Mouse (Mus musculus): Measurements from ENCODE around the gene Gm28047. TPM values are rescaled to one million over a fixed set of nuclear protein-coding genes. Genes with fewer than 3 reads are reported as not detected.

Gm28047 gene
- polyA plus RNA-seq, 1 experiment from 2014 or later, result not detected

GRCm38 (mm10) chr15:102499370-102499769, 125.5 kb downstream of the Gm28047 start:
- DNase-seq (ENCODE audit: low spot score), result no peak
- WGBS, result 77% methylated on average over 3 of the region's 3 CpGs
- H3K27ac ChIP-seq (ENCODE audit: low read depth, low read length), result no peak overlapping the region
- H3K4me3 ChIP-seq (ENCODE audit: low read depth, low read length), result no peak overlapping the region
- H3K4me1 ChIP-seq (replicated peaks; ENCODE audit: control insufficient read depth, insufficient read depth, low read length), result no peaks in the 10 kb centered on the region
- no peaks in the 10 kb centered on the region for H3K9me3 ChIP-seq (ENCODE audit: control insufficient read depth, low read length)
- no peak overlapping the region for H3K4me2 ChIP-seq
- H3K27me3 ChIP-seq (replicated peaks; ENCODE audit: control insufficient read depth, insufficient read depth, low read length), result no peaks in the 10 kb centered on the region
- H3K9ac ChIP-seq (ENCODE audit: low read depth, low read length), result no peak overlapping the region
- peaks cover 69% of the 10 kb centered on the region for H3K36me3 ChIP-seq (ENCODE audit: control insufficient read depth, insufficient read depth, low read length)
- ATAC-seq (replicated peaks; ENCODE audit: low FRiP score), result no peak

- Histone ChIP-seq H3K4me2 (no peak overlapping the region), H3K36me3 (ENCODE audit: control insufficient read depth, insufficient read depth, low read length) (peaks cover 72% of the 10 kb centered on the region), H3K27me3 (replicated peaks; ENCODE audit: control insufficient read depth, insufficient read depth, low read length) (no peaks in the 10 kb centered on the region), H3K27ac (ENCODE audit: low read depth, low read length) (no peak overlapping the region), H3K4me1 (replicated peaks; ENCODE audit: control insufficient read depth, insufficient read depth, low read length) (no peaks in the 10 kb centered on the region), H3K9ac (ENCODE audit: low read depth, low read length) (no peak overlapping the region), H3K9me3 (ENCODE audit: control insufficient read depth, low read length) (no peaks in the 10 kb centered on the region), H3K4me3 (ENCODE audit: low read depth, low read length) (no peak overlapping the region)
- DNase-seq (ENCODE audit: low spot score) (no peak), ATAC-seq (replicated peaks; ENCODE audit: low FRiP score) (no peak)
- 90% methylated on average over 3 of the region's 3 CpGs for WGBS
Observed at GRCm38 (mm10) chr15:102498322-102498721, 126.5 kb downstream of the Gm28047 start.

GRCm38 (mm10) chr15:102487664-102488063, 137.2 kb downstream of the Gm28047 start:
- ATAC-seq (replicated peaks; ENCODE audit: low FRiP score) (no peak), DNase-seq (ENCODE audit: low spot score) (no peak)
- H3K4me3 ChIP-seq (ENCODE audit: low read depth, low read length), result no peak overlapping the region
- H3K4me2 ChIP-seq, result no peak overlapping the region
- H3K9ac ChIP-seq (ENCODE audit: low read depth, low read length), result no peak overlapping the region
- H3K9me3 ChIP-seq (ENCODE audit: control insufficient read depth, low read length), result no peaks in the 10 kb centered on the region
- H3K36me3 ChIP-seq (ENCODE audit: control insufficient read depth, insufficient read depth, low read length), result peaks cover 61% of the 10 kb centered on the region
- WGBS, result 81% methylated on average over 1 of the region's 1 CpGs
- H3K27me3 ChIP-seq (replicated peaks; ENCODE audit: control insufficient read depth, insufficient read depth, low read length), result no peaks in the 10 kb centered on the region
- no peak overlapping the region for H3K27ac ChIP-seq (ENCODE audit: low read depth, low read length)
- no peaks in the 10 kb centered on the region for H3K4me1 ChIP-seq (replicated peaks; ENCODE audit: control insufficient read depth, insufficient read depth, low read length)

- Histone ChIP-seq H3K27me3 (replicated peaks; ENCODE audit: control insufficient read depth, insufficient read depth, low read length) (no peaks in the 10 kb centered on the region), H3K4me3 (ENCODE audit: low read depth, low read length) (no peak overlapping the region), H3K36me3 (ENCODE audit: control insufficient read depth, insufficient read depth, low read length) (peaks cover 60% of the 10 kb centered on the region), H3K9ac (ENCODE audit: low read depth, low read length) (no peak overlapping the region), H3K9me3 (ENCODE audit: control insufficient read depth, low read length) (no peaks in the 10 kb centered on the region), H3K27ac (ENCODE audit: low read depth, low read length) (no peak overlapping the region), H3K4me1 (replicated peaks; ENCODE audit: control insufficient read depth, insufficient read depth, low read length) (no peaks in the 10 kb centered on the region), H3K4me2 (no peak overlapping the region)
- WGBS, result 94% methylated on average over 12 of the region's 12 CpGs
- DNase-seq (ENCODE audit: low spot score), result no peak
- 0 out of 2 replicates have a peak, but pooled peaks have one; percentile 31 for ATAC-seq (replicated peaks; ENCODE audit: low FRiP score)
Observed at GRCm38 (mm10) chr15:102485853-102486252, 139.0 kb downstream of the Gm28047 start.

- H3K4me3 ChIP-seq (ENCODE audit: low read depth, low read length), result no peak overlapping the region
- H3K36me3 ChIP-seq (ENCODE audit: control insufficient read depth, insufficient read depth, low read length), result peaks cover 49% of the 10 kb centered on the region
- DNase-seq (ENCODE audit: low spot score) (no peak), ATAC-seq (replicated peaks; ENCODE audit: low FRiP score) (no peak)
- no peaks in the 10 kb centered on the region for H3K27me3 ChIP-seq (replicated peaks; ENCODE audit: control insufficient read depth, insufficient read depth, low read length)
- 95% methylated on average over 3 of the region's 3 CpGs for WGBS
- H3K4me2 ChIP-seq, result no peak overlapping the region
- H3K9me3 ChIP-seq (ENCODE audit: control insufficient read depth, low read length), result no peaks in the 10 kb centered on the region
- no peaks in the 10 kb centered on the region for H3K4me1 ChIP-seq (replicated peaks; ENCODE audit: control insufficient read depth, insufficient read depth, low read length)
- H3K9ac ChIP-seq (ENCODE audit: low read depth, low read length), result no peak overlapping the region
- H3K27ac ChIP-seq (ENCODE audit: low read depth, low read length), result no peak overlapping the region
Observed at GRCm38 (mm10) chr15:102483136-102483535, 141.7 kb downstream of the Gm28047 start.

- H3K4me1 ChIP-seq (replicated peaks; ENCODE audit: control insufficient read depth, insufficient read depth, low read length), result peaks cover 9% of the 10 kb centered on the region
- no peaks in the 10 kb centered on the region for H3K9me3 ChIP-seq (ENCODE audit: control insufficient read depth, low read length)
- H3K36me3 ChIP-seq (ENCODE audit: control insufficient read depth, insufficient read depth, low read length), result peaks cover 40% of the 10 kb centered on the region
- H3K9ac ChIP-seq (ENCODE audit: low read depth, low read length), result no peak overlapping the region
- 92% methylated on average over 2 of the region's 2 CpGs for WGBS
- no peak for DNase-seq (ENCODE audit: low spot score)
- no peak for ATAC-seq (replicated peaks; ENCODE audit: low FRiP score)
- H3K4me2 ChIP-seq, result no peak overlapping the region
- no peaks in the 10 kb centered on the region for H3K27me3 ChIP-seq (replicated peaks; ENCODE audit: control insufficient read depth, insufficient read depth, low read length)
- no peak overlapping the region for H3K4me3 ChIP-seq (ENCODE audit: low read depth, low read length)
- no peak overlapping the region for H3K27ac ChIP-seq (ENCODE audit: low read depth, low read length)
Observed at GRCm38 (mm10) chr15:102474520-102474919, 150.3 kb downstream of the Gm28047 start.

MicroRNAs encoded within 50 kb of the gene (microRNA counts, 519-probe panel; counts per million panel counts)
- not detected for microRNA mmu-miR-688

Small RNA genes within 50 kb of the gene (microRNA-seq; reads per million reads assigned to microRNA genes)
- gene Mir688 (ENCODE audit: borderline number of aligned reads), result not detected

Other genes starting within 250 kb of the Gm28047 start
- gene Sp1, start 218.9 kb downstream of the Gm28047 start, polyA plus RNA-seq (2014; fragmentation: Nextera tagmentation; extraction: Ambion mirVana), result 9.7 and 10.6 TPM in 2 replicates
- 1.1 and 1.6 TPM in 2 replicates for gene Amhr2, start 179.7 kb downstream of the Gm28047 start, polyA plus RNA-seq (2014; fragmentation: Nextera tagmentation; extraction: Ambion mirVana)
- gene Prr13, start 166.0 kb downstream of the Gm28047 start, polyA plus RNA-seq (2014; fragmentation: Nextera tagmentation; extraction: Ambion mirVana), result 155 and 157 TPM in 2 replicates
- gene Pcbp2, start 154.5 kb downstream of the Gm28047 start, polyA plus RNA-seq (2014; fragmentation: Nextera tagmentation; extraction: Ambion mirVana), result 187 and 220 TPM in 2 replicates
- gene Gm10337, start 121.3 kb downstream of the Gm28047 start, polyA plus RNA-seq (2014; fragmentation: Nextera tagmentation; extraction: Ambion mirVana), result not detected in 2 replicates
- gene Map3k12, start 108.0 kb downstream of the Gm28047 start, polyA plus RNA-seq (2014; fragmentation: Nextera tagmentation; extraction: Ambion mirVana), result 7.7 and 7.9 TPM in 2 replicates
- 96.7 and 105 TPM in 2 replicates for gene Tarbp2, start 106.9 kb downstream of the Gm28047 start, polyA plus RNA-seq (2014; fragmentation: Nextera tagmentation; extraction: Ambion mirVana)
- gene Npff, start 100.1 kb downstream of the Gm28047 start, polyA plus RNA-seq (2014; fragmentation: Nextera tagmentation; extraction: Ambion mirVana), result 0.86 and 1.2 TPM in 2 replicates
- 14.4 and 17.1 TPM in 2 replicates for gene Atf7, start 397 bp upstream of the Gm28047 start, polyA plus RNA-seq (2014; fragmentation: Nextera tagmentation; extraction: Ambion mirVana)
- 60.2 and 74.2 TPM in 2 replicates for gene Atp5g2, start 47.3 kb upstream of the Gm28047 start, polyA plus RNA-seq (2014; fragmentation: Nextera tagmentation; extraction: Ambion mirVana)
- 15.0 and 16.2 TPM in 2 replicates for gene Calcoco1, start 97.1 kb upstream of the Gm28047 start, polyA plus RNA-seq (2014; fragmentation: Nextera tagmentation; extraction: Ambion mirVana)

Data from liver, embryonic 11.5 days (tissue).